Mouse (Mus musculus): Measurements from ENCODE around the gene Teddm1b. TPM values are rescaled to one million over a fixed set of nuclear protein-coding genes. Genes with fewer than 3 reads are reported as not detected.

Gene Teddm1b
- polyA plus RNA-seq, 2 experiments from 2014 or later: 0.17 TPM; not detected in 1

- no peak for ATAC-seq
These were observed 28.9 kb downstream of the Teddm1b start for GRCm38 (mm10) chr1:153903006-153903405.

GRCm38 (mm10) chr1:153904236-153904635 lies 30.1 kb downstream of the Teddm1b start:
- no peak for ATAC-seq

GRCm38 (mm10) chr1:153905884-153906283 lies 31.7 kb downstream of the Teddm1b start:
- ATAC-seq: no peak

- no peak for ATAC-seq
These were observed 34.1 kb downstream of the Teddm1b start for GRCm38 (mm10) chr1:153908208-153908607.

DNA sequence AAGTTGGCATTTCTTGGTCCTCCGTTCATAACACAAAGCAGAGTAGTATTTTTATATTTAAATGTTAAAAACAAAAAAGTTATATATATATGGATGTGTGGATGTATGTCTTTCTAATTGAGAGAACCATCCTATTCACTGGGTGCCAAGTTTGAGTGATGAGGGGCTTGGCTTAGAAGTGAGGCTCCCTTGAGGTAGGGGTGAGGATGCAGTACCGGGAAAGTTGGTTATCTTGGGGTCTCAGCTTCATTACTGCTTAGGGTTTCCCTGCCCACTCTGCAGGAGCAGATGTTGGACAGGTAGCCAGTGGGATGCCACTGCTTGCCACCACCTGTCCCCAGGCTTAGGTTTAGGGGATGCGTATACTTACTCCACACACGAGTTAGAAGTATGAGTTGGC lies 34.6 kb downstream of the Teddm1b start:
- ATAC-seq: no peak

GRCm38 (mm10) chr1:153909213-153909962 lies 35.2 kb downstream of the Teddm1b start:
- ATAC-seq: no peak

GRCm38 (mm10) chr1:153909963-153910291 lies 35.8 kb downstream of the Teddm1b start:
- ATAC-seq: no peak

GRCm38 (mm10) chr1:153910423-153910822 lies 36.3 kb downstream of the Teddm1b start:
- ATAC-seq: no peak

GRCm38 (mm10) chr1:153911276-153911795 lies 37.2 kb downstream of the Teddm1b start:
- ATAC-seq: no peak

- no peak for ATAC-seq
These were observed 39.7 kb downstream of the Teddm1b start for GRCm38 (mm10) chr1:153913869-153914268.

DNA sequence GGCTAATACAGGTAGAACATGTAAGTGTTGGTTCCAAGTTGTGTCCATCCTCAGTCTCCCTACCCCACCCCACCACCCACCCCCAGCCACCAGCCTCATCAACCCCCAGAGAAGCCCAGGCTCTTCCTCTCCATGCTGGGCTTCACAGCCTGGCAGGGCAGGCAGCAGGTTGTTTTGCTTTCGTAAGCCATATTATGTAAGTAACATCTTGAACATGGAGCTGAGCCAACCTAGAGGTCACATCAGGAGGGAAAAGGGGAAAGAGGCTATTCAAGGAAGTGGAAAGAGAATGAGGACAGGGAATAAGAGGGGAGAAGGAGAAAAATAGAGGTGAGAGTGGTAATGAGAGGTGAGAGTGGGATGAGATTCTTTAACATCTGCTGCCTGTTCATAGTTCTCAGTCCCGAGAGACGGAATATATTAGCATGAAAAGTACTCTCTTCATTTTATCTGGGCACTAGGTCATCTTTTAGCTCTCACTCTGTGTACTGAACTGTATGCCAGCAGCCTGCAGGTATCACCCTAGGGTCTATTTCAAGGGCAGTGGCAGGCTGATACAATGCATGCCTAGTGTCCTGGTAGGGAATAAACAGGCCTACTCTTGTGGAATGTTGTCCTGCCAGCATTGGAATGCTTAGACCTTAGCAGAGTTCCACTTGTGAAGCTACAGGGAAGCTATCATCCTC lies 44.5 kb downstream of the Teddm1b start:
- no peak for ATAC-seq

DNA sequence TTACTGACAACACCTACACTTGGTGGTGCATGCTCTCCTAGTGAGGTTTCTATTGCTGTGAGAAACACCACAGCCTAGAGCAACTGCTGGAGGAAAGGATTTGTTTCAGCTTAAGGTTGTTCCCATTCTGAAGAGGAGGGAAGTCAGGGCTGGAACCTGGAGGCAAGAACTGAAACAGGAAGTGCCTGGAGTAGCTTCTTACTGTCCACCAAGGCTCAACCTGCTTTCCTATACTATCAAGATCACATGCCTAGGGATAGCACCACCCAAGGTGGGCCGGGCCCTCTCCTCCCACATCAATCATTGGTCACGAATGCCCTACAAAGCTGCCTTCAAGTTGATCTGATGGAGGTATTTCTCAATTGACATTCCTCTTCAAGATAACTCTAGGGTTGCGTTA lies 47.5 kb downstream of the Teddm1b start:
- ATAC-seq: no peak

DNA sequence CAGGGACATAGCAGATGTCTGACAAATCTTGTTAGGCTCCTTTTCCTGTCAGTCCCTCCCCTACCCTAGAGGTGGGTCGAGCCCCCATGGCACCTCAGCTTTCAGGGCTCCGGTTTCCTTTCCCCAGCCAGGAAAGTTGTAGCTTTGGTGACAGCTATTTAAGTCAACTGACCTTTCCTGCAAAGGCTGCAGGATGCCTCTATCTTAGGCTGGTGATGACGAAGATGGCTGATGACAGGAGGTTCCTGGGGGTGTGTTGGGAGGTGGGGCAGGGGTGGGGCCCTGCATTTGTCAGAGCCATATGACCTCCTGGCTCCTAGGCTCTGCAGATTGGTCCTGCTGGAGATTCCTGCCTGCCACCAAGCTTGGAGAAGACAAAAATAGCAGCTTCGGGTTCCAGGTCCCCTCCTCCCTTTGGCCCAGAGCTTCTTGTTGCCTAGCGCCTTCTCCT lies 48.5 kb downstream of the Teddm1b start:
- no peak for ATAC-seq

- no peak for ATAC-seq
These were observed 50.5 kb downstream of the Teddm1b start for GRCm38 (mm10) chr1:153924395-153925385.

Other genes with a start within 250 kb of the Teddm1b start
- gene Rgs8, start 221.3 kb upstream of the Teddm1b start, polyA plus RNA-seq (2017; shearing (Covaris generic)): under 1 TPM in 1 of 2 experiments, not detected in 1; 0.09 TPM
- 10 to 100 TPM in 1 of 2 experiments, 1 to 10 TPM in 1; 5.6 to 27.5 TPM for gene Rgs16, start 134.0 kb upstream of the Teddm1b start, polyA plus RNA-seq (2017; shearing (Covaris generic))
- gene Rnasel, start 124.9 kb upstream of the Teddm1b start, polyA plus RNA-seq (2017; shearing (Covaris generic)): 10 to 100 TPM; 38.6 to 49.7 TPM
- not detected for gene Rgsl1, start 30.2 kb upstream of the Teddm1b start, polyA plus RNA-seq (2017; shearing (Covaris generic))
- under 1 TPM in 1 of 2 experiments, not detected in 1; 0.48 TPM for gene Teddm1a, start 17.4 kb downstream of the Teddm1b start, polyA plus RNA-seq (2017; shearing (Covaris generic))
- 10 to 100 TPM; 28.1 to 28.9 TPM for gene Glul, start 25.6 kb downstream of the Teddm1b start, polyA plus RNA-seq (2017; shearing (Covaris generic))
- under 1 TPM; 0.29 to 0.54 TPM for gene Teddm2, start 25.9 kb downstream of the Teddm1b start, polyA plus RNA-seq (2017; shearing (Covaris generic))